Mouse (Mus musculus): Measurements from ENCODE around the gene Gpc5. TPM values are rescaled to one million over a fixed set of nuclear protein-coding genes. Genes with fewer than 3 reads are reported as not detected.

Gpc5 gene
- total and polyA plus RNA-seq, 3 experiments, result 0.14 TPM; not detected in 2

DNA sequence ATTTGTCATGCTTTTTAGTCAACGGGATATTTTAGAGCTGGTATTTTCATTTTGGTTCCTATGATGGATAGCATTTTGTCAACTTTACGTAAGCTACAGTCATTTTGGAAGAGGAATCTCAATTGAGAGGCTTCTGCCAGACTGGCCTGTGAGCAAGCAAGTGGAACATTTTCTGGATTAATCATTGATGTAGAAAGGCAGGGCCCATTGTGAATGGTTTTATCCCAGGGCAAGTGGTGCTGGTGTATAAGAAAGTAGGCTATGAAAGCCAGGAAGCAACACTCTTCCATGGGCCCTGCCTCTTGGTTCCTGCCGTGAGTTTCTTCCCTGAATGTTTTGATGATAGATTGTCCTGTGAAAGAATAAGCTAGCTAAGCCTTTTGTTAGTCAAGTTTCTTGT lies 777.1 kb downstream of the Gpc5 start:
- dilution Hi-C loops (cut with MboI; ENCODE audit: extremely low pct_ligation_motif_present, extremely low pct_unique_long_range_greater_than_20kb, low sequenced_read_pairs) (no loop called here), in situ Hi-C loops (cut with MboI; ENCODE audit: low pct_ligation_motif_present, low pct_unique_long_range_greater_than_20kb, low sequenced_read_pairs) (no loop called here)
- Histone ChIP-seq H3K4me2 (ENCODE audit: insufficient read depth, low read depth, poor library complexity, severe bottlenecking) (no peak overlapping the region), H3K27me3 (replicated peaks) (no peaks in the 10 kb centered on the region), H3K79me2 (replicated peaks; ENCODE audit: control insufficient read depth, extremely low read depth, insufficient read depth, poor library complexity, severe bottlenecking) (no peaks in the 10 kb centered on the region), H3K9ac (ENCODE audit: insufficient read depth, low read depth) (no peak overlapping the region), H3K36me3 (replicated peaks in 1 of 2; ENCODE audit: control insufficient read depth in 1 of 2, insufficient read depth in 1 of 2, low read length in 1 of 2) (no peaks in the 10 kb centered on the region), H3K4me1 (ENCODE audit: control insufficient read depth in 1 of 2, insufficient read depth in 2 of 2) (no peaks in the 10 kb centered on the region), H3K9me3 (replicated peaks; ENCODE audit: low read length) (peaks cover 4% of the 10 kb centered on the region), H3K4me3 (replicated peaks in 1 of 3; ENCODE audit: low read depth in 2 of 3, low read length in 2 of 3, poor library complexity in 1 of 3) (no peak overlapping the region), H3K27ac (ENCODE audit: insufficient read depth, low read depth) (no peak overlapping the region)
- no peak for DNase-seq (ENCODE audit: extremely low read depth)
- TF ChIP-seq MYC (IDR thresholded peaks at IDR 0.05; ENCODE audit: low read depth, low read length) (no peak), BHLHE40 (IDR thresholded peaks at IDR 0.05; ENCODE audit: low read depth, low read length) (no peak), POLR2A (IDR thresholded peaks at IDR 0.05; ENCODE audit: low read depth, low read length) (no peak), UBTF (IDR thresholded peaks at IDR 0.05; ENCODE audit: low read depth, low read length) (no peak), GABPA (IDR thresholded peaks at IDR 0.05; ENCODE audit: insufficient replicate concordance, low read depth, low read length) (no peak), MAX (IDR thresholded peaks at IDR 0.05; ENCODE audit: low read length) (no peak), E2F4 (IDR thresholded peaks at IDR 0.05; ENCODE audit: insufficient replicate concordance, low read depth, low read length) (no peak), ZNF384 (IDR thresholded peaks at IDR 0.05; ENCODE audit: low read depth, low read length) (no peak), NELFE (IDR thresholded peaks at IDR 0.05; ENCODE audit: low read depth, low read length) (no peak), USF1 (IDR thresholded peaks at IDR 0.05; ENCODE audit: low read depth, low read length) (no peak), HCFC1 (IDR thresholded peaks at IDR 0.05; ENCODE audit: low read depth, low read length) (no peak), JUN (IDR thresholded peaks at IDR 0.05; ENCODE audit: insufficient read depth, low read depth, low read length) (no peak), CTCF (conservative IDR thresholded peaks at IDR 0.05 in 1 of 2, IDR thresholded peaks at IDR 0.05 in 1 of 2; ENCODE audit: low read depth in 2 of 2, low read length in 2 of 2) (no peak), CHD1 (IDR thresholded peaks at IDR 0.05; ENCODE audit: low read depth, low read length) (no peak), JUND (conservative IDR thresholded peaks at IDR 0.05; ENCODE audit: low read depth, low read length) (no peak), MAZ (IDR thresholded peaks at IDR 0.05; ENCODE audit: low read depth, low read length) (no peak), KAT2A (IDR thresholded peaks at IDR 0.05; ENCODE audit: insufficient replicate concordance, low read length) (no peak), MEF2A (IDR thresholded peaks at IDR 0.05; ENCODE audit: borderline replicate concordance, low read depth, low read length) (no peak)

DNA sequence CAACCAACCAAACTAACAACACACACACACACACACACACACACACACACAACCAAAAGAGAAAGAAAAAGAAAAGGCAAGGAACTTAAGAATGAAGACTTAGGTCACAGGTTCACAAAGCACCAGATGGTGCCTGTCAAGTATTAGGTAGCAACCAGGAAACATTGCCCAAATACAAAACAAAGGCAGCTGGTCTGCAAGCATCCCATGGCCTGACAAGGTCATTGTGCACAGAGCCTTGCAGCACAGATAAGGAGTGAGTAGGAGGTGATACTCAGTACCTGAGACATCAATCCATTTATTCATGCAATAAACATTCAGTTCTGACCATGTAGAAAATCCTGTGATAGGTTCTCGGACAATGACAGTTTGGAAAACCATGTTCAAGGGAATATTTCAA lies 884.0 kb downstream of the Gpc5 start:
- Histone ChIP-seq H3K4me2 (ENCODE audit: insufficient read depth, low read depth, poor library complexity, severe bottlenecking) (no peak overlapping the region), H3K27ac (ENCODE audit: insufficient read depth, low read depth) (no peak overlapping the region), H3K4me1 (ENCODE audit: control insufficient read depth in 1 of 2, insufficient read depth in 2 of 2) (no peaks in the 10 kb centered on the region), H3K27me3 (replicated peaks) (no peaks in the 10 kb centered on the region), H3K9me3 (replicated peaks; ENCODE audit: low read length) (peaks cover 7% of the 10 kb centered on the region), H3K9ac (ENCODE audit: insufficient read depth, low read depth) (no peak overlapping the region), H3K79me2 (replicated peaks; ENCODE audit: control insufficient read depth, extremely low read depth, insufficient read depth, poor library complexity, severe bottlenecking) (no peaks in the 10 kb centered on the region), H3K4me3 (replicated peaks in 1 of 3; ENCODE audit: low read depth in 2 of 3, low read length in 2 of 3, poor library complexity in 1 of 3) (no peak overlapping the region), H3K36me3 (replicated peaks in 1 of 2; ENCODE audit: control insufficient read depth in 1 of 2, insufficient read depth in 1 of 2, low read length in 1 of 2) (no peaks in the 10 kb centered on the region)
- DNase-seq (ENCODE audit: extremely low read depth), result no peak
- in situ Hi-C loops (cut with MboI; ENCODE audit: low pct_ligation_motif_present, low pct_unique_long_range_greater_than_20kb, low sequenced_read_pairs) (no loop called here), dilution Hi-C loops (cut with MboI; ENCODE audit: extremely low pct_ligation_motif_present, extremely low pct_unique_long_range_greater_than_20kb, low sequenced_read_pairs) (no loop called here)
- TF ChIP-seq MAZ (IDR thresholded peaks at IDR 0.05; ENCODE audit: low read depth, low read length), result no peak
- no peak for TF ChIP-seq JUND (conservative IDR thresholded peaks at IDR 0.05; ENCODE audit: low read depth, low read length)
- TF ChIP-seq ZC3H11A (IDR thresholded peaks at IDR 0.05; ENCODE audit: low read depth, low read length), result no peak
- no peak for TF ChIP-seq PAX5 (IDR thresholded peaks at IDR 0.05; ENCODE audit: low read length)

All from CH12.LX (cell line).